Mouse (Mus musculus): Measurements from ENCODE around the gene Gm11214.

Gm11214 gene

DNA sequence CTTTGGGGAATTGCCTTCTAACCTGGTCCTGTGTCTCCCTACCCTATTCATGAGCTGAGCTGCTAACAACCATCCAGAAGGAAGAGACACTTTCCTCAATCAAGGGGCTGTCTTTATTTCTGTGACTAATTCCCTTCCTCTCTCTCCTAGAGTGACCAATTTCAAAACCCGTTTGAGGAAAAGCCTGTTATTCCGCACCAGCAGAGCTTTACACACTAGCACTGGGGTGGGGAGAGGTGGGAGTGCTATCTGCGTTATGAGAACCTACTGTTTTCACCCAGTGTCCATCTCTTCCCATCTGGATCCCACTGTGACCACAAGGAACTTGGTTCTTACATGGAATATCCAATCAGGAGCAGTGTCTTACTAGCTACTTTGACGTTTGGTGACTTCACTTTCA, 4.1 kb downstream of the Gm11214 start:
- DNase-seq: no peak

DNA sequence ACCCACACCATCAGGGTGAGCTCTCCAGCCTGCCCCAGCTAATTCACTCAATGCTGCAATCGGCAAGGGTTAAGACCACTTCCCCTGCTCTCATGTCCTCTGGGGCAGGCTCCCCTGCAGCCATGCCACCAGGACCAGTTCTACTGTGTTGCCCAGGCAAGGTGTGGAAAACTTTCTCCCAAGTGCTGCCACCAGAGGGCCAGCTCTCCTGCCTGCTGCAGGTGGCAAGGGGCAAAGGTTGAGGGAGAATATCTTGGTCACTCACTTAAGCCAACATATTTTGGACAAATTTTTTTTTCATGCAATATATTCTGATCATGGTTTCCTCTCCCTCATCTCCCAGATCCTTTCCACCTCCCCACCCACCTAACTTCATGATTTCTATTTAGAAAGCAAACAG, 8.8 kb downstream of the Gm11214 start:
- no peak for DNase-seq

DNA sequence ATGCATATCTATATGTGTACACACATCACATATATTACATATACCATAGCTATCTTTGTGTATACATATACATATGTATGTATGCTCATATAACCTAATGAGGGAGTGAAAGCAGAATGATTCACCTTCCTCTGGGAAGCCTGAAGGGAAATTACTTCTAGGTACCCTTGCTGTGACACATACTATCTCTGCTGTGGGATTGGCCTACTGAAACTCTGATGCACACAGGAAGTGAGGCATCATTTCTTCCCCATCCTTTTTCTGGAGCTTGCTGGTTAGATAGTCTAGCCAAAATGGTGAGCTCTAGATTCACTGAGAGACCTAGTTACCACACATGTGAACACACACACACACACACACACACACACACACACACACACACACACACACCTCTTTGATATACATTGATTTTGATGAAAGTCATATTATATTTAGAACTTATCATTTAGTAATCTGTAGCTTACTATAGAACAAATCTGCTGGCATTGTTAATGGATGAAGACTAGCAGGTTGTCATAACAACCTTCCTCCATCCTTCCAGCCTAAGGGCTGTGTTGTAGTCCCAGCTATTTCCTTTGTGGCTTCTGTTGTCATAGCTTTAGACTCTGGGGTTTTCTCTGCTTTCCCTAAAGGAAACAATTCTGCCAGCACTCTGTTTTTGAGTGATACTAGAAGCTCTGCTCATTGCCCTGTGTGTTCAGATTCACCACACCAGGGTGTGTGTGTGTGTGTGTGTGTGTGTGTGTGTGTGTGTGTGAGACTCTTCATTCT, 19.0 kb downstream of the Gm11214 start:
- DNase-seq: no peak

DNA sequence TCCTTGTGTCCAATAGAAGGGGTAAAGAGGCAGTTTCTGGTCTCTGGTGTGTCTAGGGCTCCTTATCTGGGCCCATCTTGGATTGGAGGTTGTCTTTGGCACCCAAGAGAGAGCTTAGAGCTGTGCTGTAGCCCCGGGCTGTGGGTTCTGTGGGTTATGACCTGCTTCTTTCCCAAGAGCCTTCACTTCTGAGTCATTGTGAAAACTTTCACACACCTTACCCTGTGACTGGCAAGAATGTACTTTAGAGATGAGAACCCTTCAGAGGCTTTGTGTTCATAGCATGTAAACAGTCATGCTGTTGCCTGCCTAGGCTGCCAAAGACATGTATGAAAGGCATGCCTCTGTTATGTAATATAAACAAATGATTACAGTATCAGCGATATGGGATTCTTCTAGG, 23.3 kb downstream of the Gm11214 start:
- no peak for DNase-seq

DNA sequence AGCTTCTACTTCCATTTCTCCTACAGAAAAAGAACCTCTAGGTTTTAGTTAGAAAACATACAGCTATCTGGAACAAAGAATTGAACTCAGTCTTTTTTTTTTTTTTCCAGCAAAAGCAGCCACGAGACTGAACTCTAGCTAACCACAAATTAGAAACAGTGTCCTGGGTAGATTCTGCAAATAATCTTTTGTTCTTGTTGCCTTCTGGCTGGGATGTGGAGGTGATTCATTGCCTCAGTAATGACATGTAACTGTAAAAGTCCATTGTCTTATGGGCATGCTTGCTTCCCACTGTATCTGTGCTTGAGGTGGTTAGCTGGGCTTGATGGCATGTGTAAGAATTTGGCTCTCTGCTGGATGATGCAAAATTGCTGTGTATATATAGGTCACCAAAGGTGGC, 24.6 kb downstream of the Gm11214 start:
- no peak for DNase-seq

DNA sequence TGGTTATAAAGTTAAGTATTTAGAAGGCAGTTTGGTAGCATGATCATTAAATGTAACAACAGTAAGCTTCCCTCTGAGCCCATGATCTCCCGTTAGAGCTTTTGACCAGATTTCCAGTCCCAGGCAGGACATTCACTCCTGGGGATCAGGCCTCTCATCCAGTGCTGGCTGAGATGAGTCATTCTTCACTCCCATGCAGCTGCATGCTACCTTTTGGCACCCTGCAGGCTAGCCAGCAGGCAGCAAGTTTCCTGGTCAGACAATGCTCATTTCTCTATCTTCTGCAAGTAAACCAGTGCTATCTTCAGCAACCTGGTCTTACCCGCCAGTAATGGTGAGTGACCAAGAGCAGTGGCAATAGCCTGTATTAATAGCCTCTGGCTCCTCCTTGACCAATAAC, 30.0 kb downstream of the Gm11214 start:
- no peak for DNase-seq

DNA sequence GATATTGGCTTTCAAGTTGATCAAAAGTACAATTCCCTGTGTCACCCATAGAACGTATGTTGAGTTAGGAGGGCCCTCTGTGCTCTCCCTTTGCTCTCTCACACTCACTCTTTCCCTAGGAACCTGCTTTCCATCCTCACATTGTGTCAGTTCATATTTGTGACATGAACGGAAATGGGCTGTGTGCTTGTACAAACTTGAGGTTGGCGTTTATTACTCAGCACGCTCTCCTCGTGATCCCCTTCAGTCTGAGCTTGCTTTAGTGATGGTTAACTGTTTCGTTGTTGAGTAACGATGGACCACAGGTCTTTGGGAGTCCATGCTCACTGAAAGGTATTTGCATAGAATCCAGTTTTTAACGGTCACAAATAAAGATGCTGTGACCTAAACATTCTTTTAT, 36.1 kb downstream of the Gm11214 start:
- DNase-seq: no peak

DNA sequence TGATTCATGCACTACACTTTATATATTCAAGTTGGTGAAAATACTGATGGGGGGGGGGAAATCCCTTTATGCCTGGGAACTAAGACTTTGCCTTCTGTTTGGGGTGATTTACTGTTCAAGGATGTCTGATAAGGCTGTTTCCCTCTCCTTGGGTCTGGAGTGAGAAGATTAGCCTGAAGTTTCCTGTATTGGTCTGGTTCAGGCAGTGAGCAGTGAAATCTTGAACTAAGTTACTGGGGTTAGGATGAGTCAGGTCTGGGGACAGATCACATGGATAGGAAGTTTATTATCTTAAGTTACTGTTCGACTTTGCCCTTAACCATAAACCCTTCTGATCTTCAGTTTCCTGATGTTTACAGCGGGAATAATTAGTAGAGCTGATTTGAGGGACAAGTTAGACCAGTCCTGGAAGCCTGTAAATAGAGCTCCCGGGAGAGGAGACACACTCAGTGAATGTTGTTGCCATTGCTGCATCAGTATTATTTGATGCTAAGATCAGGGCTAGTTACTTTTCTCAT, 37.6 kb downstream of the Gm11214 start:
- DNase-seq: no peak

DNA sequence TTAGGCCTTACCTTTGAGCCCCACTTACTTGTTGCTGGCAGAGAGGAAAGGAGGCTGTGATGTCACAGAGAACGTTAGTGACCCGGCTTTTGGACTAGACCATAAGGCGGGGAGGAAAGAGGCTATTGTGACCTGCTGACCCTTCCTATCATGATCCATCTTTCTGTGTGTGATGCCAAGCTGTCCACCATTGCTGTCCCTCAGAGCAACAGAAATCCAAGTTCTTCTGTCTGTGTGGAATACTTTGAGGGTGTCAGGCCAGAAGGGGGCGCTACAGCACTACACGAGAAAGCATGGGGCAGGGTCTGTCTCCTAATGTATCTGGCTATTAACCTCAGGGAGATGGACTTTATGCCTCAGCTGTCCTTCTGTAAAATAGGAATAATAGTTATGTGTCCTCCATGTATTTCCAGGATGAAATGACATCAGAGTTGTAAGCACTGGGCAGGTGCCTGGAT, 40.8 kb downstream of the Gm11214 start, which contains the start of gene Tex48:
Gene Tex48, minus strand, starts transcription at position 51 of the 458 bp plus-strand sequence.
- DNase-seq: no peak

DNA sequence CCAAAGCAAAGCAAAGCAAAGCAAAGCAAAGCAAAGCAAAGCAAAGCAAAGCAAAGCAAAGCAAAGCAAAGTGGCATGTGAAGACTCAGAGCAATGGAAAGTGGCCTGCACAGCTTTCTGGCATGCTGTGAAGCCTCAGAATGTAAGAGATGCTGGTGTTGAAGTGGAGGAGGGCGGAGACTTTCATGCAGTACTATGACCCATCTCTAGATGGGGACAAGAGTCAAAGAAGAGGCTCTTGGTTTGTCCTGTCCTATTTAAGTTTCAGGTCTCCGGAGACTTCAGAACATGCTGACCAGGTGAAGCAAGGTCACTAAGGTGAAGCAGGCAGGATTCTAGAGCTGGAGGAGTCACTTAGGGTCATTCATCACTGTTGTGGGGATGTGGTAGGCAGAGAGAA, 41.3 kb downstream of the Gm11214 start:
- no peak for DNase-seq

All from cerebellum, adult 11-12 months (tissue).